Mouse (Mus musculus) ES-Bruce4 (cell line): Measurements from ENCODE around the gene Tube1. TPM values are rescaled to one million over a fixed set of nuclear protein-coding genes. Genes with fewer than 3 reads are reported as not detected.

Experiments
- H3K27ac ChIP-seq: 2 replicates; pipeline ENCODE4 v1.5.1; 2012; ENCODE audit warnings: low read length, inconsistent platforms; ENCODE audit not compliant: insufficient read depth
- H3K27me3 ChIP-seq: 2 replicates; pipeline ENCODE4 v1.6.1; 2012; ENCODE audit warnings: mild to moderate bottlenecking, low read length, inconsistent platforms; ENCODE audit not compliant: control insufficient read depth, poor library complexity, insufficient read depth, severe bottlenecking
- H3K36me3 ChIP-seq: 2 replicates; pipeline ENCODE4 v1.6.1; 2012; ENCODE audit warnings: inconsistent platforms, mild to moderate bottlenecking, low read length, moderate library complexity; ENCODE audit not compliant: control insufficient read depth, poor library complexity, insufficient read depth, severe bottlenecking
- H3K4me1 ChIP-seq: one replicate; pipeline ENCODE4 v1.8.1; 2011; ENCODE audit warnings: low read length; ENCODE audit not compliant: control insufficient read depth, insufficient read depth
- H3K4me3 ChIP-seq: 2 replicates; pipeline ENCODE4 v1.5.1; 2011; ENCODE audit warnings: low read depth, mild to moderate bottlenecking, low read length
- H3K9ac ChIP-seq: 2 replicates; pipeline ENCODE4 v1.6.1; 2012; ENCODE audit warnings: low read depth, mild to moderate bottlenecking, inconsistent platforms; ENCODE audit not compliant: poor library complexity, severe bottlenecking
- H3K9me3 ChIP-seq: replicated peaks from 2 replicates; pipeline ENCODE4 v1.6.1; 2012; ENCODE audit warnings: mild to moderate bottlenecking, low read length, inconsistent platforms; ENCODE audit not compliant: control insufficient read depth, poor library complexity, insufficient read depth, severe bottlenecking
- CTCF ChIP-seq: IDR thresholded peaks from one replicate; pipeline ENCODE4 v1.8.1; 2011; ENCODE audit warnings: low read depth, low read length
- EP300 ChIP-seq: IDR thresholded peaks from 2 replicates; pipeline ENCODE4 v1.6.1; 2011; ENCODE audit warnings: low read depth, low read length; ENCODE audit not compliant: insufficient read depth
- POLR2A ChIP-seq: IDR thresholded peaks from one replicate; pipeline ENCODE4 v1.8.1; 2011; ENCODE audit warnings: low read length; ENCODE audit not compliant: insufficient read depth
- polyA plus RNA-seq: library from polyadenylated mRNA; stranded (reverse); fragments of >200 nt; gene quantifications from 2 replicates; pipeline ENCODE4 v1.2.4, GENCODE M21; 2011; ENCODE audit warnings: low read depth; ENCODE audit not compliant: missing spikeins, insufficient read depth, insufficient read length

Tube1 gene
- polyA plus RNA-seq, 1 experiment, result 25.6 TPM

- no peak overlapping the region for H3K4me3 ChIP-seq
- H3K36me3 ChIP-seq, result no peaks in the 10 kb centered on the region
- no peaks in the 10 kb centered on the region for H3K9me3 ChIP-seq
- no peaks in the 10 kb centered on the region for H3K4me1 ChIP-seq
- H3K27me3 ChIP-seq, result no peaks in the 10 kb centered on the region
- TF ChIP-seq POLR2A, result no peak
- TF ChIP-seq CTCF, result no peak
- no peak for TF ChIP-seq EP300
- no peak overlapping the region for H3K27ac ChIP-seq
- H3K9ac ChIP-seq, result no peak overlapping the region
Measured at GRCm38 (mm10) chr10:39162666-39163484, 29.1 kb downstream of the Tube1 start.

- TF ChIP-seq EP300 (no peak), CTCF (no peak), POLR2A (no peak)
- no peaks in the 10 kb centered on the region for H3K4me1 ChIP-seq
- H3K9ac ChIP-seq, result no peak within 1 kb of the TSS
- H3K27ac ChIP-seq, result no peak within 1 kb of the TSS
- H3K9me3 ChIP-seq, result no peaks in the 10 kb centered on the region
- no peaks in the 10 kb centered on the region for H3K27me3 ChIP-seq
- no peaks in the 10 kb centered on the region for H3K36me3 ChIP-seq
- H3K4me3 ChIP-seq, result no peak within 1 kb of the TSS
Measured at GRCm38 (mm10) chr10:39163694-39164093, 29.9 kb downstream of the Tube1 start, which contains the start of gene Ccn6. Gene Ccn6, minus strand, starts transcription at chr10:39163794.

DNA sequence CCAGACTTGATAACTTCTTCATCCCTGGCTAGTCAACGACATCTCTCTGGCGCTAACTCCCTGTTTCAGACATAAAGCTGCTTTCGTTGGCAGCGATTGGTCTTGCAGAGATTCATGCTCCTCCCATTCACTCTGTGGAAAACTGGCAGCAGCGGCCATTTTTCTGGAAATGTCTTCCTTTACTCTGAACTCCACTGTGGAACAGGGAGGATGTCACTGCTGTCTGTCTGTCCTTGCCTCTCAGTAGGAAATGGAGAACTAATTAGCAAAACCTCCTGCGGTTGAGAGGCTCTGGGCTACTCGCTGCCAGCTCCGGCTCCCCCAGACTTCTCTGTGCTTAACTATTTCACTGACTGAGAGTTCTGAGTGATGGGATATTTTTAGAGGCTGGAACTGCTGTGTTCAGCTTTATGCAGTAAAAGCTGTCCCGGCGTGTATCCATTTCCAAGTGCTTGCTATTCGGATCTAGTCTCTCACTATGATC lies 31.9 kb downstream of the Tube1 start:
- TF ChIP-seq EP300 (no peak), POLR2A (no peak), CTCF (no peak)
- Histone ChIP-seq H3K9me3 (no peaks in the 10 kb centered on the region), H3K4me1 (no peaks in the 10 kb centered on the region), H3K4me3 (no peak overlapping the region), H3K9ac (no peak overlapping the region), H3K27ac (no peak overlapping the region), H3K27me3 (no peaks in the 10 kb centered on the region), H3K36me3 (no peaks in the 10 kb centered on the region)

DNA sequence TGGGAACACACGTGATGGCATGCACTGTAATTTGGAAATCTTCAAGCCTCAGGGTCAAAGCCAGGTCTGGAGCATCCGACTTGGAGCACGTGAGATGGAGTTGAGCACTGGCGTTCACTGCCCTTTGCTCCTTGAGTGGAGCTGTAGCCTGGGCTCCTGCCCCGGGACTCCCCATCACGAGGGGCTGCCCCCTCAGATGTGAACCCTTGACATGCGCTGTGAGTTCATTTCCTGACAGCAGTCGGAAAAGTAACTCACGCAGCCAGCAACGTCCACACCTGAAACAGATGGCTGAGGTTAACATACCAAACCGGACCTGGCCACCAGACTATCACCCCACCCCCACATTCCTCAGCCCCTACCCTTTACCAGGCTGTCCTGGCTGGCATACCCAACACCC lies 33.8 kb downstream of the Tube1 start:
- Histone ChIP-seq H3K9ac (no peak overlapping the region), H3K4me1 (no peaks in the 10 kb centered on the region), H3K27ac (no peak overlapping the region), H3K27me3 (no peaks in the 10 kb centered on the region), H3K36me3 (no peaks in the 10 kb centered on the region), H3K9me3 (no peaks in the 10 kb centered on the region), H3K4me3 (no peak overlapping the region)
- TF ChIP-seq EP300 (no peak), CTCF (no peak), POLR2A (no peak)

- Histone ChIP-seq H3K9ac (no peak overlapping the region), H3K36me3 (no peaks in the 10 kb centered on the region), H3K4me1 (no peaks in the 10 kb centered on the region), H3K27ac (no peak overlapping the region), H3K9me3 (no peaks in the 10 kb centered on the region), H3K4me3 (no peak overlapping the region), H3K27me3 (no peaks in the 10 kb centered on the region)
- TF ChIP-seq POLR2A (no peak), EP300 (no peak), CTCF (no peak)
Measured at GRCm38 (mm10) chr10:39169642-39170041, 35.9 kb downstream of the Tube1 start.

DNA sequence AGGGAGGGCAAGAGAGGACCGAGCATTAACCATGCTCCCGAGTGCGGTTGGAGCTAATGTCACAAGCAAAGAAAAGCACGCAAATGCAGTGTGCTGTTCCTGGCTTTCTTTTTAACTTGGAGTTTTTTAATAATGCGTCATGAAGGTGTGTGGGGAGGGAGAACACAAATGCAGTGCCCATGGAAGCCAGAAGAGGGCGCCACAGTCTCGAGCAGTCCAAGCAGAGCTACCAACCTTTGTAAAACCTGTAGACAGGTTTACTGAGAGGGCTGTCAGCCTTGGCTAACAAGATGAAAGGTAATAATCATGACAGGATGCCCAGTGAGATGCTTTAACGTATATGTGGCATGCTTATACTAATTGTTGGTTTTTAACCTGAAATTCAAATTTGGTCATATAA lies 36.4 kb downstream of the Tube1 start:
- no peak overlapping the region for H3K27ac ChIP-seq
- TF ChIP-seq CTCF (peak; percentile 95), POLR2A (no peak)
- H3K4me1 ChIP-seq, result no peaks in the 10 kb centered on the region
- no peaks in the 10 kb centered on the region for H3K27me3 ChIP-seq
- H3K9me3 ChIP-seq, result no peaks in the 10 kb centered on the region
- H3K4me3 ChIP-seq, result no peak overlapping the region
- no peak overlapping the region for H3K9ac ChIP-seq
- no peaks in the 10 kb centered on the region for H3K36me3 ChIP-seq
